Mouse (Mus musculus) testis, adult 2 months (tissue): ENCODE measurements around the gene Igfbp5. TPM values are rescaled to one million over a fixed set of nuclear protein-coding genes. Genes with fewer than 3 reads are reported as not detected.

Experiments
- H3K27ac ChIP-seq: fragments of 200-500 bp; 2 replicates; pipeline ENCODE4 v1.5.1; 2012; ENCODE audit warnings: low read depth, low read length; ENCODE audit not compliant: control insufficient read depth, insufficient read depth
- H3K27me3 ChIP-seq: fragments of 200-500 bp; 2 replicates; pipeline ENCODE4 v1.6.1; 2012; ENCODE audit warnings: mild to moderate bottlenecking, low read length, moderate library complexity; ENCODE audit not compliant: control insufficient read depth, insufficient read depth
- H3K36me3 ChIP-seq: fragments of 200-500 bp; 2 replicates; pipeline ENCODE4 v1.6.1; 2012; ENCODE audit warnings: mild to moderate bottlenecking, low read length; ENCODE audit not compliant: control insufficient read depth, insufficient read depth
- H3K4me1 ChIP-seq: fragments of 200-500 bp; 2 replicates; pipeline ENCODE4 v1.6.1; 2012; ENCODE audit warnings: low read length; ENCODE audit not compliant: control insufficient read depth, insufficient read depth
- H3K4me3 ChIP-seq: fragments of 200-500 bp; 2 replicates; pipeline ENCODE4 v1.5.1; 2012; ENCODE audit warnings: low read depth, mild to moderate bottlenecking, low read length, moderate library complexity, mixed read lengths; ENCODE audit not compliant: control insufficient read depth
- CTCF ChIP-seq: fragments of 200-500 bp; IDR thresholded peaks from 2 replicates; pipeline ENCODE4 v1.5.1; 2012; ENCODE audit warnings: low read depth, mild to moderate bottlenecking, inconsistent platforms, low read length, moderate library complexity; ENCODE audit not compliant: control insufficient read depth, insufficient read depth, insufficient replicate concordance
- POLR2A ChIP-seq: fragments of 200-500 bp; IDR thresholded peaks from 2 replicates; pipeline ENCODE4 v1.6.1; 2012; ENCODE audit warnings: low read depth, mild to moderate bottlenecking, inconsistent platforms, low read length, moderate library complexity; ENCODE audit not compliant: control insufficient read depth
- polyA plus RNA-seq: library from polyadenylated mRNA; depleted of rRNA; stranded (reverse); fragments of >200 nt; gene quantifications from 2 replicates; pipeline ENCODE4 v1.2.3, GENCODE M21; 2012

The Igfbp5 gene
- polyA plus RNA-seq, 1 experiment, result 1.3 TPM

DNA sequence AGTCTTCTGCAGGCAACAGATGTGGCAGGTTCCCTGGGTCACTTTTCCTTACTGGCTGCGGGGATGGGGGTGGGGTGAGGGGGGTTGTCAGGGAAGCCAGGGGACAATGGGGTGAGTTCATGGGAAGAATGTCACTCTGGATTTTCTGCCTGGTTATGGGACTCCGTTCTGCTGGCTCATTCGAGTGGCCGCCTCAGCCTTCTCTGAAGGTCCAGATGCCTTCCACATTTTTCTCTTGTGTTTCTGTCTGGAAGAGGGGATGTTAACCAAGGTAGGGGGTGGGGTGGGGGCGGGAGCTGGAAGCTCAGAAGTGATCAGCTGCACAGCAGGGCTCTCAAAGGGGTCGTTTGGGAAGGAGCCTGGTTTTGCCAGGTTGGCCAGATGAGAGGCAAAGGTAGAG, 48.2 kb downstream of the Igfbp5 start:
- H3K4me1 ChIP-seq, result peaks cover 6% of the 10 kb centered on the region
- H3K4me3 ChIP-seq, result no peak overlapping the region
- H3K27me3 ChIP-seq, result no peaks in the 10 kb centered on the region; the same call in 1 of the 2 replicates
- no peak overlapping the region for H3K27ac ChIP-seq
- TF ChIP-seq CTCF (no peak), POLR2A (no peak)
- no peaks in the 10 kb centered on the region for H3K36me3 ChIP-seq

DNA sequence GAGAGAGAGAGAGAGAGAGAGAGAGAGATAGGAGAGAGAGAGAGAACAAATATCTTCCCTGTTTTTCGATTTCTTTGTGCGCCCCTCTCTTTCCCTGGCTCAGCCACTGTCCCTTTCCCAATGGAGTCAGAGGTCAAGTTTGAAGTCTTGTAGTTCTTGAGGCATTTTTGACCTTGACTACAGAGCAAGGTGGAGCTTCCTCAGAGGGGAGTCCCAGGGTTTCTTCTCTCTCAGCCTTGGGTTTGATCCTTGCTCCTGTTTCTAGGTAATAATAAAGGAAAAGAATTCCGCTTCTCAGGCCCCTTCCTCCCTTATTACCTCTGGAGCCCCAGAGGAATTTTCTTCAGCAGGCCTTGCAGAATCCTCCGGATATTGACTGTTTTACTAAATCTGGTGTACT, 48.8 kb downstream of the Igfbp5 start:
- no peaks in the 10 kb centered on the region; the same call in 1 of the 2 replicates for H3K27me3 ChIP-seq
- no peak overlapping the region for H3K27ac ChIP-seq
- no peak for TF ChIP-seq CTCF
- peaks cover 6% of the 10 kb centered on the region for H3K4me1 ChIP-seq
- H3K36me3 ChIP-seq, result no peaks in the 10 kb centered on the region
- H3K4me3 ChIP-seq, result no peak overlapping the region

- Histone ChIP-seq H3K27ac (no peak overlapping the region), H3K4me1 (peaks cover 6% of the 10 kb centered on the region), H3K27me3 (no peaks in the 10 kb centered on the region; the same call in 1 of the 2 replicates), H3K36me3 (no peaks in the 10 kb centered on the region), H3K4me3 (peak overlapping the region; percentile 52)
- TF ChIP-seq POLR2A, result no peak
- TF ChIP-seq CTCF, result no peak
Observed at GRCm38 (mm10) chr1:72825286-72825685, 49.4 kb downstream of the Igfbp5 start.

DNA sequence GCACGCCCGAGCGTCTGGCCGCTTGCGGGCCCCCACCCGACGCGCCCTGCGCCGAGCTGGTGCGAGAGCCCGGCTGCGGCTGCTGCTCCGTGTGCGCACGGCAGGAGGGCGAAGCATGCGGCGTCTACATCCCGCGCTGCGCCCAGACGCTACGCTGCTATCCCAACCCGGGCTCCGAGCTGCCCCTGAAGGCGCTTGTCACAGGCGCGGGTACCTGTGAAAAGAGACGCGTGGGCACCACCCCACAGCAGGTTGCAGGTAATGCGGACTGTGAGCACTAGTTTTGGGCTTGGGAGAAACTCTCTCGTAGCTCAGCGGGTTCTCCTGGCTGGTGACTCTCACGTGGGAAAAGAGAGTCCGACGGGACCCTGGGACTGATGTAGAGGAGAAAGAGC, 50.0 kb downstream of the Igfbp5 start:
- TF ChIP-seq CTCF, result no peak
- TF ChIP-seq POLR2A, result no peak
- Histone ChIP-seq H3K36me3 (no peaks in the 10 kb centered on the region), H3K27ac (no peak overlapping the region), H3K27me3 (no peaks in the 10 kb centered on the region; the same call in 1 of the 2 replicates), H3K4me1 (peaks cover 6% of the 10 kb centered on the region), H3K4me3 (peak overlapping the region; percentile 31)

DNA sequence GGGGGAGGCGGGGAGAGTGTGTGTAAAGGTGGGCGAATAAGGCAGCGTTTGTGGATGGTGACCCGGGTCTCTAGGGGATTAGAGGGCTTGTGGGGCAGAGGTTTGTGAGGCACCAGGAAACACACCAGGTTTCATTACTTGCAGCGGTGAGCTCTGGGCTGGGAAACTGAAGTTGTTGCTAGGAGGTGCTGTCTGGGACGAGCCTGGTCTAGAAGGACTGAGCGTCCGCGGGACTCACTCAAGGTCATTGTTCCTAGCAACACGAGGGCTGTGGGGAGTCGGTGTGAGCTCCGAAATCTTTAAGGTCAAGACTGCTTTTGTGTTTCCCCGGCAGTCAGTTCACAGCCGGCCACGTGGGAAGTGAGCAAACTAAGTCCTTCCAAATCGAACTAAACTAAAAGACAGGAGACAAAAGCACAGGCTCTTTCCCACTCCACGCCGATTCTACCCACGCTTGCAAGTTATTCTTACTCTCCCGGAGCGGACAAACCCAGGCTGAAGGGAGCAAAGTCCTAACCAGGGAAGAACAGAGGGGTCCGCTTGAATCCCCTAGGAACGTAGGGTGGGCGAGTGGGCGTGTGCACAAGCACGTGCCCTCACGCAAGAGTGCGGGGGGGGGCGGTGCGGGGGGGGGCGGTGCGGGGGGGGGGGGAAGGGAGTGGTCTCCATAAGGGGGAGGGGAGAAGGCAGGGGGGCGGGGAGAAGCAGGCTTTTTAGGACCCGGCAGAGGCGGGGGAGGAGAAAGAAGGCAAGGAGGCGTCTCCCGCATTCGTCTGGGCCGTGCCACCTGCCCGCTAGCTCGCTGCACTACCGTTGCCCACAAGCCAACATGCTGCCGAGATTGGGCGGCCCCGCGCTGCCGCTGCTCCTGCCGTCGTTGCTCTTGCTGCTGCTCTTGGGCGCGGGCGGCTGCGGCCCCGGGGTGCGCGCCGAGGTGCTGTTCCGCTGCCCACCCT, 50.7 kb downstream of the Igfbp5 start, which contains the start of gene Igfbp2:
Gene Igfbp2, plus strand, starts transcription at position 753 of the 956 bp plus-strand sequence.
- no peak for TF ChIP-seq CTCF
- no peak for TF ChIP-seq POLR2A
- Histone ChIP-seq H3K4me1 (peaks cover 6% of the 10 kb centered on the region), H3K27ac (peak within 1 kb of the TSS; percentile 43)

GRCm38 (mm10) chr1:72822893-72823292, 51.8 kb downstream of the Igfbp5 start:
- no peaks in the 10 kb centered on the region for H3K36me3 ChIP-seq
- no peak for TF ChIP-seq CTCF
- TF ChIP-seq POLR2A, result no peak
- H3K4me1 ChIP-seq, result peaks cover 6% of the 10 kb centered on the region
- H3K4me3 ChIP-seq, result no peak overlapping the region
- H3K27ac ChIP-seq, result no peak overlapping the region
- no peaks in the 10 kb centered on the region; the same call in 1 of the 2 replicates for H3K27me3 ChIP-seq

More for the DNA sequence above, 50.7 kb downstream of the Igfbp5 start, which contains the start of gene Igfbp2:
- Histone ChIP-seq H3K4me3 (peak within 1 kb of the TSS; percentile 56), H3K36me3 (no peaks in the 10 kb centered on the region), H3K27me3 (no peaks in the 10 kb centered on the region; the same call in 1 of the 2 replicates)

GRCm38 (mm10) chr1:72819995-72820394, 54.7 kb downstream of the Igfbp5 start:
- Histone ChIP-seq H3K27me3 (no peaks in the 10 kb centered on the region; the same call in 1 of the 2 replicates), H3K4me1 (peaks cover 3% of the 10 kb centered on the region), H3K36me3 (no peaks in the 10 kb centered on the region), H3K27ac (no peak overlapping the region), H3K4me3 (no peak overlapping the region)
- TF ChIP-seq POLR2A (no peak), CTCF (no peak)
